Mouse (Mus musculus): ENCODE measurements around the gene Ube2s. TPM values are rescaled to one million over a fixed set of nuclear protein-coding genes. Genes with fewer than 3 reads are reported as not detected.
A peak's percentile ranks its signal among the peaks of the same experiment; 100 is the strongest.
"Not testable (repeated sequence)": the region's sequence is repeated elsewhere in the genome, so short reads cannot be mapped to it uniquely, and the experiment has no call there.

The Ube2s gene
- total RNA-seq, 2 experiments from 2014 or later = 119 to 128 TPM

DNA sequence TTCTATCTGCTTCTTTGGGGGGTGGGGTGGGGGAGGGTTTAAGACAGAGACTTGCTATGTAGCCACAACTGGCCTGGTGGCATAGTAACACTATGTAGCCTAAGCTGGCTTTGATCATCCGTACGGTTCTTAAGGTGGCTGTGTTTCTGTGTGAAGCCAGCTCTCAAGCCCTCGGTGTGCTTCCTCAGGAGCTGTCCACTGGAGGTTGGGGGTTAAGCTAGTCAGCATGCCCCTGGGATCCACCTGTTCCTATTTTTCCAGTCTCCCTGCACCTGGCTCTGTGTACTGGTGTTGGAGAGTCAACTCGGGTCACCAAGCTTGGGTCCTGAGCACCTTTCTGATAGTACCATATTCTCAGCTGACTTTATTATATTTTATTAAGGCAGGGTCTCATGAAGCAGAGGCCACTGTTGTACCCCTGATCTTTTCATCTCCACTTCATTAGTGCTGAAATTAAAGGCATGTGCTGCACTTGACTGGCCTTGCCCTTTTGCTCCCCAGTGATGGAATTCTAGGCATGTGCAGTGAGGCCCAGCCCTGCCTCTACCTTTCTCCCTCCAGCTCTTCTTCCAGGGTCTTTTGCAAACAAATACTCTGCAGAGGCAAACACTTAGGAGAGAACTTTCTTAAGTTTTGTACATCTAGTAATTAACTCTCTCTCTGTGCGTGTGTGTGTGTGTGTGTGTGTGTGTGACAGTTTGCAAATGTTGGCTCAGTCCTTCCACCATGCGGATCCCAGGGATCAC, 9.9 kb upstream of the Ube2s start:
- DNase-seq (ENCODE audit: low spot score in 2 of 2) = no peak

DNA sequence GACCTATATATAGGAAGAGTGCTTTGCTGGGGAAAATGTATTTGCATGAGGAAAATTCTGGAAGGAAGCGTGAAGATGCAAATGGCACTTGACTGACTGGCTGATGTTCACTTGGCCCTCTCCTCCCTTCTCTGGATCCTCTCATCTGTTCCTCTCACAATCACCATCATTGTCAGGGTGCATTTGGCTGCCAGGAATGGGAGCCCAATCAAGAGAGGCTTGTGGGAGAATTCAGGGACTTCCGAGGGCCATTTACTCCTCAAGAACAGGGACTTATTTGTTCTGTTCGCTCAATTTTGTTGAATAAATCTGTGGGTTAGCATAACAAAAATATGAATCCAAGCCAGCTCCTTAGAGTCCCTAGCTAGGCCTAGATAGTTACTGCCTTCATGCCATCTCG, 9.3 kb upstream of the Ube2s start:
- DNase-seq (ENCODE audit: low spot score in 2 of 2) = no peak

DNA sequence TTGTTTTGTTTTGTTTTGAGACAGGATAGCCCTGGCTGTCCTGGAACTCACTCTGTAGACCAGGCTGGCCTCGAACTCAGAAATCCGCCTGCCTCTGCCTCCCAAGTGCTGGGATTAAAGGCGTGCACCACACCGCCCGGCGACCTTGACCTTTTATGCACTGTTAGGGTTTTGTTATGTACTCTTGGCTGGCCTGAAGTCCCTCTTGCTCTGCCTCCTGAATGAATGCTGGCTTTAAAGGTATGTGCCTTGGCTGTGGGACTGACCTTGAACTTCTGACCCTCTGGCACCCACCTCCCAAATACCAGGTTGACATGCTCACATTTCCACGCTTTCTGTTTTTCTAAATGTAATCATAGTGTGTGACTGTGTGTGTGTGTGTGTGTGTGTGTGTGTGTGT, 8.5 kb upstream of the Ube2s start:
- not testable (repeated sequence) for DNase-seq (ENCODE audit: low spot score in 2 of 2)

DNA sequence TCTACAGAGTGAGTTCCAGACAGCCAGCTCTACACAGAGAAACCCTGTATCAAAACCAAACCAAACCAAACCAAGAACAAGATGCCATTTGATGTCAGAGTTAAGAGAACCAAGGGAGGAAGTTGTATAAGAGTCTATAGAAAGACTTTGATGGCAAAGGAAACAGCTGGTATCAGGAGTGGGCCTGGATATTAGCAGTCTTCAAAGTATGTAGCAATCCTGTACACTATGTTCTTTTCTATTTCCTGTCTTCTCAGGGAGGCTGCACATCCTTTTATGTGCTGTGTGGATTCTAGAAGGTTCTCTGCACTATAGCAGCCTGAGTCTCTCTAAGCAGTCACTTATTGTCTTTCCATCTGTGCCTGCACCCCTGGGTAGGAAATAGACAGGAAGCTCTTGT, 4.2 kb upstream of the Ube2s start:
- no peak for DNase-seq (ENCODE audit: low spot score in 2 of 2)

DNA sequence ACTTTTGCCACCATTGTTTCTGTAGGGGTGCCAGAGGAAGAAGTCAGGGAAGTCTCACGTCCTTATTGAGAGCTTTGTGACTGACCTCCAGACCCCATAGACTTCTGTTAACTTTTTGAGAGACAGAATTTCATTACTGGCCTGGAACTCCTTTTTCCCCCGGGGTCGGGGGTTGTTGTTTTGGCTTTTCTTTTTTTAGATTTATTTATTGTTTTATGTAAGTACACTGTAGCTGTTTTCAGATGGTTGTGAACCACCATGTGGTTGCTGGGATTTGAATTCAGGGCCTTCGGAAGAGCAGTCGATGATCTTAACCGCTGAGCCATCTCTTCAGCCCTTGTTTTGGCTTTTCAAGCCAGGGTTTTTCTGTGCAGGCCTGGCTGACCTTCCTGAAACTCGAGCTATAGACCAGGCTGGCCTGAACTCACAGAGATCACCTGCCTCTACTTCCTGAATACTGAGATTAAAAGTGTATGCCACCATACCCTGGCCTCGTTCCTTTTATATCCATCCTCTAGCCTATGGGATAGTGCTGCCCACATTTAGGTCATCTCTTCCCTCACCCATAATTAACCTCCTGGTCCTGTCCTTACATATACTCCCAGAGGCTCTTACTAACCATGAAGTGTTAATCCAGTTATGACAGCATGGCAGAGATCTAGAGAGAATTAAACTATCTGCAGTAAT, 858 bp upstream of the Ube2s start:
- DNase-seq (ENCODE audit: low spot score in 2 of 2) = no peak

DNA sequence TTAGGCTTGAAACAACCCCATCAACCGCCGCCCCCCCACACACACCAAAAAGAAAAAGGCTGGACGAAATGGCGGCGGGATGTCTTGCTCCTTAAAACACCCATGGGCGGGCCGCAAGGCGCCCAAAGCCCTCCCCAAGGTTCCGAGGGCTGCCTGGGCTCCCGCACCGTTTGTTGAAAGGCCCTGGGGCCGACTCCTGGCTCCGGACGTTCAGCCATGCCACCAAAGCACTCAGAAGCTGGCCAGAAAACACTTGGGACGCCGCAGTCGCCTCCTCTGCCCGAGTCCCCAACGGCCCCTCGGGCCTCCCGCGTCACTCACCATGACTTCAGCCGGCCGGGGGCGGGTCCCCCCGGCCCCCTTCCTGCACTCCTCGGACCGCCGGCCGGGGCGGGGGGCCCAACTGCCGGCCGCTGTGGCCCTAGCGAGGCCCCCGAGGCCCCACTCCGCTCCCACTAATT, 518 bp downstream of the Ube2s start:
- DNase-seq (ENCODE audit: low spot score in 2 of 2) = peak in 1 of 2 experiments; percentile 57

DNA sequence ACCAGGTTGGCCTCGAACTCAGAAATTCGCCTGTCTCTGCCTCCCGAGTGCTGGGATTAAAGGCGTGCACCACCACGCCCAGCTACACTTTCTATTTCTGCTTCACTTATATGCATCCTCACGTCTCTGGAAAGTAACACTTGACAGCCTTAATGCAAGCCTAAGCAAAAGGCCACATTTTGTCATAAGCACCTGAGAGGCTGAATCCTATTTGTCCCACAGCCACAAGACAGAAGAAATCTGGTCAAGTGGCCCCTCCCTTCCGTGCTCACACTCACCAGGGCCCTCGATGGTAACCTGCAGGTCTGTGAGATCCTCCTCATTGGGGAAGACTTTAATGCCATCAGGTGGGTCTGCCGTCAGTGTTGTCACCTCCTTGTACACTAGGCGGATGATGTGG, 1.3 kb downstream of the Ube2s start:
- not testable (repeated sequence) for DNase-seq (ENCODE audit: low spot score in 2 of 2)

DNA sequence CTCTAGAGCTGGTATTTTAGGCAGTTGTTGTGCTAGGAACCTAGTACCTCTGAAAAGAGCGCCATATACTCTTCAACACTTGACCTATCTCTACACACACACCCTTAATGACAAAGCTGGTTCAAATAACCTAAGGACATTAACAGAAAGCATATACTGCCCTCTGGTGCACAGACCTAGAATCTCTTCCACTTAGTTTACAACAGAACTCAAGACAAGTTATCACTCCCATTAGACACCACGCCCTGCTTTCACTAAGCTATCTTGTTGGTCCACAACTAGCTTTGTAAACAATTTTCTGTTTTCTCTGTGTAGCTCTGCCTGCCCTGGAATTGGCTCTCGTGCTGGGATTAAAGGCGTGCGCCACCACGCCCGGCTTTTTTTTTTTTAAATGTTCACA, 5.7 kb downstream of the Ube2s start:
- no peak for DNase-seq (ENCODE audit: low spot score in 2 of 2)

DNA sequence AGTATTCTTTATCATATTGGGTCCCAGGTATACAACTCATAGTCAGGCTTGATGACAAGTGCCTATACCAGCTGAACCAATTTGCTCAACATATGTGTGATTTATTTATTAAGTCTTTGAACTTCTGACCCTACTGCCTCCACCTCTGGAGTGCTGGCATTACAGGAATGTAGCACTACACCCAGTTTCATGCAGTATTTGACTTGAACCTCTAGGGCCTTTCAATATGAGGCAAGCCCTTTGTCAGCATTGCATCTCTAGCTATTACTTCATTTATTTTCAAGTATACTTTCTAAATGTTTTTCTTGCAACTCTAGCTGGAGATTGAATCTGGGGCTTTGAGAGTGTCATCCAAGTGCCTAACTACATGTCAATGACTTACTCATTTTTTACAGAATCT, 10.1 kb downstream of the Ube2s start:
- DNase-seq (ENCODE audit: low spot score in 2 of 2) = no peak

DNA sequence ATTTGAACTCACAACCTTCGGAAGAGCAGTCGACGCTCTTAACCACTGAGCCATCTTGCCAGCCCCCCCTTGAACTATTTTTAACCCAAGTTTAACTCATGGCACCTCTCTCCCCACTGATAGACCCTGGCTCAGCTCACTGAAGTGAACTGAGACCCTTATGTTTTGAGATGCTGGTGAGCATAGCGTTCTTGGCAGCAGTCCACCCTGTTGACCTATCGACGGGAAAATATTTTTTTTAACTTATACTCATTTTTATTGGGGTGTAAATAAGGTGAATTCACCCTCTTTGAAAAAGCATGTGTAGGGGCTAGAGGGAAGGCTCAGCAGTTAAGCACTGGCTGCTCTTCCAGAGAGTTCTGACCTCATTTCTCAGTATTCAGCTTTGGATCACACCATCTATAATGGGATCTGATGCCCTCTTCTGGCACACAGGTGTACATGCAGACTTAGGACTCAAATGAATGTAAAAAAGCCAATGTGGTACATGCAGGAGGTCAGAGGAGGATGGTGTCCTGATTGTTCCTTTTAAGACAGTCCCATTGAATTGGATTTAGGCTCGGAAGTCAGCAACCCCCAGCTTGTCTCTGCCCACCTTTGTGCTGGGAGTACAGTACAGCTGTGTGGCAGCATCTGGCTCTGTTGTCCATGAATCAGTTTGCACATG, 16.5 kb downstream of the Ube2s start:
- no peak for DNase-seq (ENCODE audit: low spot score in 2 of 2)

DNA sequence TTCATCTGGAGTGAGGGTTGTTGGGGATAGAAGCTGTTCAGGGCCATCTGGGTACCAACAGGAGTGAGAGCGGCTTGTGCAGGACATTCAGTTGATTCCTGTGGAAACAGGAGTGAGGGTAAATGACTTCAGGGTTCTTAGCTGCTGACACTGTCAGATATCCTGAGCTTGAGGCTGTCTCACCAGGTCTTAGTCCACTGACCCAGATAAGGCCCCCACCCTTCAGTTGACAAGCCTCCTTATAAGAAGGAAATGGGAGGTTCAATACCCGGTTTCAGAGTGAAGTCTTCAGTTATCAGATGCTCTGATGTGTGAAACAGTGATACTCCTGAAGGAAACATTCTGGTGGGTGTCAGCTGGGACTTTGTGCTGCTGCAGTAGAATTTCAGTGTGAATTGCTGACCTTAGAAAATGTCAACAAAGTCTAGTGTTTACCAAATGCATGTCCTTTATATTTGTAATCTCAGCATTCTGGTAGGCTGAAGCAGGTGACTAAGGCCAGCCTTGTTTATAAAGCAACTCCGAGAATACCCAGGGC, 17.7 kb downstream of the Ube2s start:
- no peak for DNase-seq (ENCODE audit: low spot score in 2 of 2)

DNA sequence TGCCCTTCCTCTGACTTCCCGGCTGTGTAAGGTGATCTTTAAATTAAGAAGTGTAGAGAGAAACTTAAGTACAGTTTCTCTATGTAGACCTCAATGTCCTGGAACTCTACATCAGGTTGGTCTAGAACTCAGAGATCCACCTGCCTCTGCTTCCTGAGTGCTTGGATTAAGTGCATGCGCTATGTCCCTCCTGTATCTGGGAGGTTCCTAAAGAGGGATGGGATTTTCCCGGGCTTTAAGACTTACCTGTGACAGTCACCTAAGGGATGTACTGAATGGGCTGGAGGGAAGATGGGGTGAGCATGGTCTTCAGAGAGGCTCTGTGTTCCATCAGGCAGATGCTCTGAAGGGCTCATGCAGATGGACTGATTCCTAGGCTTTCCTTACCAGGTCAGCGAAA, 18.7 kb downstream of the Ube2s start:
- DNase-seq (ENCODE audit: low spot score in 2 of 2) = no peak

DNA sequence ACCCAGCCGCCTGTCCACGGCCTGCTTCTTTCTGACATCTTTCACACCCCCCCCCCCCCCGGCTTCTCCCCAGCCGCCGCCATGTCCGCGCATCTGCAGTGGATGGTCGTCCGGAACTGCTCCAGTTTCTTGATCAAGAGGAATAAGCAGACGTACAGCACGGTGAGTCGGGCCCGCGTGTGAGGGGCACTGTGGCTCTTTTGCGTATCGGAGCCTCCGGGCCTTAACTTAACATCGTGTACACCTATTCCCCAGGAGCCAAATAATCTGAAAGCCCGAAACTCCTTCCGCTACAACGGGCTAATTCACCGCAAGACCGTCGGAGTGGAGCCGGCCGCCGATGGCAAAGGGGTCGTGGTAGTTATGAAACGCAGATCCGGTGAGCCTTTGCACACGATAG, 19.1 kb downstream of the Ube2s start:
- DNase-seq (ENCODE audit: low spot score in 2 of 2) = not testable (repeated sequence)

DNA sequence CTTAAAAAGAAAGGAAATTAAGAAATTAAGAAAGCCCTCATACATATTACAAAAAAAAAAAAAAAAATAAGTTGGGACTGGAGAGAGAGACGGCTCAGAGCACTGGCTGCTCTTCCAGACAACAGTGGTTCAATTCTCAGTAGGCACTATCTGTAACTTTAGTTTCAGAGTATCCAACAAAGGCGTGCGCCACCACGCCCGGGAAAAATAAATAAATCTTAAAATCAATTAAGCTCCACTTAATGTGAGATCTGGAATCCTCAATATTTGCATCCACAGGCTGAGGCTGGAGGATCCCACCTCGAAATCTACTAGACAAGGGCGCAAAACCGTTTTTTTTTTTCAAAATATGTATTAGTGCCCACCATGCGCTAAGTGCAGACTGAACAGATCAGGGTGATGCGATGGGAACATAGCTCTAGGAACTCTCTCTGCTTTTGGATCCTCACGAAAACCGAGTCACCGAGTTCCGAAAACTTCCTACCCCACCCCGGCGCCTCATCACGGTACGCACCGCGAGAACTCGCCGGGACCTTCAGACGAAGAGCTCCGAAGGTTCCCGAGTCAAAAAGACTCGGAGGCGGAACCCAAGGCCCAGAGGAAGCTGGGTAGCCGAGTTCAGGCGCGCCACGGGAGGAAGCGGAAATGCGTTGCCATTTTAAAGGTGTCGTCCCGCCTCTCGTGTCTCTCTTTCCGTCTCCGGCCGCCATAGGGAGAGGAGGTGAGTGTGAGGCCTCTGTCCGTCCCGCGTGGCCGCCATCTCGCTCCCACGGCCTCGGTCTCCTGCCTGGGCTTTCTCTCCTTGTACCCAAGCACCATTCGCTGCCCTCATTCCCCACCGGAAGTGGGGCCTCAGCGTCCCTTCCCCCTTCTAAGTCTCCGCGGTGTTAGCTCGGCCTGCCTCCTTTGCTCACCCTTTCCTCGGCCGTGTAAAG, 19.8 kb downstream of the Ube2s start, which contains the start of gene Rpl28:
TSS of gene Rpl28 (plus strand) at position 597 of the 935 bp plus-strand sequence.
- DNase-seq (ENCODE audit: low spot score in 2 of 2) = peak; percentile 88 to 95

DNA sequence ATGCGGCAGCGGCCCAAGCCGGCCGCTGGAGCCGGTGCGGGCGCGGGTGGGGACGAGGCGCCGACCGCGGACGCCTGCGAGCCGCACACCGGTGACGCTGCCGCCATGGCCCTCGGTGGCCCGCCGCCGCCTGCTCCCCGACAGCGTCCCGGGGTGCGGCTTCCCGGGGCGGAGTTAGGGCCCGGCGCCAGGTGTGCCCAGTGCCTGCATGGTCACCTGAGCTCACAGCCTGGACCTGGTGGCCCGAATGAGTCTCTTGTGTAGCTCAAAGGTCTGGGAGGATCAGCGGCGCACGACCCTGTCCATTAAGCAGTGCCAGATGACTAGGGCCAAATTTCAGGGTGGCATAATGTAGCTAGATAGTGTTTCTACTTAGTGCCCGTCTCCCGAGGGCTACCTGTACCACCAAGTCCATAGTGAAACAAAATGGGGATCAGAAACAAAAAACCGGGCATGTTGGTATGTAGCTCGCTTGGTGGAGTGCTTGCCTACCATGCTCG, 22.9 kb downstream of the Ube2s start, which contains the start of gene Tmem238:
TSS of gene Tmem238 (minus strand) at position 221 of the 500 bp plus-strand sequence.
- peak in 1 of 2 experiments; percentile 61 for DNase-seq (ENCODE audit: low spot score in 2 of 2)

DNA sequence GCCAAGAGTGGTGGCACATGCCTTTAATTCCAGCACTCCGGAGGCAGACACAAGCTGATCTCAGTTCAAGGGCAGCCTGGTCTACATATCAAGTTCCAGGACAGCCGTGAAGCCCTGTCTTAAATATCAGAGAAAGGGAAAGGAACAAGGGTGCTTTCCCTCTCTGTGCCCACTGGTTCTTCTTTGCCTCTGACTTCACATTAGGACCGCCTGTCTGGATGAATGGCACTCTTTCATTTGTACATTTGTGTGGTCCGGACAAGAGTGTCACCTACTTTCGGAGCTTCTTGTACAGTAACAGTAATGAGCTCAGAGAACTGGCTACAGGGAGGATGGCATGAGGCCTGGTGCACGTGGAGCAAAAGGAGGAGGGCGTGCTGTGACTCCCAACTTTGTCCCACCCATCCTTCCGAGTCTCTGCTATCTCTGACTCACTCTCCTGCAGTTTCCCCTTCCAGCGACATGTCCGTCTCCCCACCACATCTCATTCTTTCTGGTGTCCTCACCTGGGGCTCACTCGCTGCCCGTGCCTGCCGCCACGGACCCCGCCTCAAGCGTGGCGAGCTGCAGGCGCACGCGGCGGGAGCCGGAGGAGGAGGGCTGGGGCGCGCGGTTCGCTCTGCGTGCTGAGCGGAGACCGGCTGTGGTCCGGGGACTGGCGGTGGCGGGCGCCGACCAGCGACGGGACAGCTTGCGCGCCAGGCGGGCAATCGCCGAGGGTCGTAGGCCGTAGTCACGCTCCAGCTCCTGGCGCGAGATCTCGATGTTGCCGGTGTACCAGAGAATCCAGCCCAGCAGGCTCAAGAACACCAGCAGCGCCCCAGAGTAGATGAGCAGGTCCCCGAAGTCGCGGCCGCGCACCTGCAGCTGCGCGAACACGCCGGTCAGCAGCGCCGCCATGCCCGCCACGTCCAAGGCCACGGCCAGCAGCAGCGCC, 23.6 kb downstream of the Ube2s start:
- DNase-seq (ENCODE audit: low spot score in 2 of 2) = peak; percentile 61 to 75

DNA sequence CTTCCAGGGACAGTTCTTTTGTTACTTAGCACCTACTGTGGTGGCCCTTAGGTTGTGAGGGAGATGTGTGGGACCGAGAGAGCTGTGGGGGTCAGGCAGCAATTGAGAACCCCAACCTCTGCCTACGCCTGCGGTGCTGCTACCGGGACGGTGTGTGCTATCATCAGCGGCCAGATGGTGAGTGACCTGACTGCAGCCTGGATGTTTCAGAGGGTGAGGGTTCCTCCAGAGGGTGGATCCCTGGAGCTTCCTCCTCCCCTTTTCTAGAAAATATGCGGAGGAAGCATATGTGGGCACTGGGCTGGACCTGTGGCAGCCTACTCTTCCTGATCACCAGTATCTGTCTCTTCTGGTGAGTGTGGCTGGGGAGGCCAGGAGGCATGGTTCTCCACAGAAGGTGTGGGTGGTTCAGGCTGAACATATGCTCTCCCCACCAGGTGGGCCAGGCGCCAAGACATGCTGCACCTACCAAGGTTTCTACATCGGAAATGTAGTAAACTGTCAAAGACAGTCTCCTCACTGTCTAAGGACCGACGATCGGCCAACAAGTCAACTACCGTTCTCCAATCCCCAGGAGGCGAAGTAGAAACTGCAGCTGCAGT, 28.6 kb downstream of the Ube2s start:
- no peak for DNase-seq (ENCODE audit: low spot score in 2 of 2)

DNA sequence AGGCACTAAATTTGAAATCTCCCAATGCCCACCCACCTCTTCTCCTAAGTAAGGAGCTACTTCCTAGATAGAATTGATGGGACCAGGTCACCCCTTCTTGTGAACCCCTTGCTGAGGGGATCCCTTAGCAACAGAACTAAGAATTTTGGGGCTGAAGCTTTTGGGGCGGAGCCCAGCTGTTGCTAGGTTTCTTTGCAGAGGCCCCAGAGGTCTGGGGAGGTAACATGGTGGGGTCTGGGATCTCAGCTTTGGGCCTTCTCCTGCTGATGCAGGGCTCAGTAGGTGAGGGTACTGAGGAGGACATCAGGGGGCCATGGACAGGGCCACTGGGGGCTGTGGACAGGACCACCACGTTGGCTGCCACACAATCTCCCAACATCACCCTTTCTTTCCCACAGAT, 29.6 kb downstream of the Ube2s start, which contains the start of the genes Il11 and Tmem190:
TSS of gene Il11 (minus strand) at position 101 of the 400 bp plus-strand sequence.
TSS of gene Tmem190 (plus strand) at position 179 of the 400 bp plus-strand sequence.
- no peak for DNase-seq (ENCODE audit: low spot score in 2 of 2)

Data from adrenal gland, adult 18-20 months (tissue).